Mouse (Mus musculus) heart, embryonic 14.5 days (tissue): ENCODE results near the gene Ylpm1. TPM values are rescaled to one million over a fixed set of nuclear protein-coding genes. Genes with fewer than 3 reads are reported as not detected.

ENCODE experiments used
- ATAC-seq: fragments of 200-750 bp; cut with Nextera tagmentation; 2 replicates; pipeline ENCODE4 v1.8.0; 2017; ENCODE audit warnings: low read depth, moderate TSS enrichment; ENCODE audit not compliant: insufficient number of reproducible peaks, insufficient read depth, low FRiP score
- H3K27ac ChIP-seq, 2 experiments: fragments of 200-500 bp in 1 of 2; fragments of 300-500 bp in 1 of 2; sonication (generic) in 1 of 2; replicated peaks in 1 of 2; 2 replicates each; pipeline ENCODE4 v1.5.1; 2012 to 2014; ENCODE audit warnings: low read depth in 2 of 2, low read length in 2 of 2, control low read depth in 1 of 2, mild to moderate bottlenecking in 1 of 2, mixed read lengths in 1 of 2; ENCODE audit not compliant: control insufficient read depth in 1 of 2, insufficient read depth in 1 of 2
- H3K27me3 ChIP-seq: fragments of 300-500 bp; sonication (generic); 2 replicates; pipeline ENCODE4 v1.6.1; 2014; ENCODE audit warnings: mild to moderate bottlenecking, low read length, control low read depth; ENCODE audit not compliant: control insufficient read depth, insufficient read depth
- H3K36me3 ChIP-seq: fragments of 300-500 bp; sonication (generic); 2 replicates; pipeline ENCODE4 v1.6.1; 2014; ENCODE audit warnings: mild to moderate bottlenecking, control low read depth, low read length, mixed read lengths; ENCODE audit not compliant: control insufficient read depth, insufficient read depth
- H3K4me1 ChIP-seq, 2 experiments: fragments of 200-500 bp in 1 of 2; fragments of 300-500 bp in 1 of 2; sonication (generic) in 1 of 2; 2 replicates each; pipeline ENCODE4 v1.6.1; 2012 to 2014; ENCODE audit warnings: low read length in 2 of 2, control low read depth in 1 of 2, mixed read lengths in 1 of 2; ENCODE audit not compliant: control insufficient read depth in 2 of 2, insufficient read depth in 2 of 2
- H3K4me2 ChIP-seq: fragments of 300-500 bp; sonication (generic); 2 replicates; pipeline ENCODE4 v1.6.1; 2014; ENCODE audit warnings: mild to moderate bottlenecking, low read length
- H3K4me3 ChIP-seq, 2 experiments: fragments of 200-500 bp in 1 of 2; fragments of 300-500 bp in 1 of 2; sonication (generic) in 1 of 2; 2 replicates each; pipeline ENCODE4 v1.5.1; 2012 to 2014; ENCODE audit warnings: low read length in 2 of 2, mild to moderate bottlenecking in 2 of 2, control low read depth in 1 of 2, low read depth in 1 of 2, moderate library complexity in 1 of 2; ENCODE audit not compliant: control insufficient read depth in 1 of 2, insufficient read depth in 1 of 2
- H3K9ac ChIP-seq: fragments of 300-500 bp; sonication (generic); 2 replicates; pipeline ENCODE4 v1.6.1; 2014; ENCODE audit warnings: mild to moderate bottlenecking, low read length
- H3K9me3 ChIP-seq: fragments of 300-500 bp; sonication (generic); 2 replicates; pipeline ENCODE4 v1.6.1; 2016; ENCODE audit warnings: low read length, control low read depth; ENCODE audit not compliant: control insufficient read depth
- WGBS: fragments of 180-500 bp; shearing (Covaris S2); extraction: QIAGEN DNeasy Blood & Tissue Kit; methylation state at CpG from one replicate; pipeline ENCODE4 v1.1.7; 2014; 5-methylcytosine and 5-hydroxymethylcytosine counted together
- polyA plus RNA-seq: library from polyadenylated mRNA; unstranded; fragments of >200 nt; fragmentation: Nextera tagmentation; extraction: Ambion mirVana; gene quantifications from 2 replicates; pipeline ENCODE4 v1.2.1, GENCODE M21; 2014

Gene Ylpm1
- polyA plus RNA-seq, 1 experiment from 2014 or later = 27.1 TPM

DNA sequence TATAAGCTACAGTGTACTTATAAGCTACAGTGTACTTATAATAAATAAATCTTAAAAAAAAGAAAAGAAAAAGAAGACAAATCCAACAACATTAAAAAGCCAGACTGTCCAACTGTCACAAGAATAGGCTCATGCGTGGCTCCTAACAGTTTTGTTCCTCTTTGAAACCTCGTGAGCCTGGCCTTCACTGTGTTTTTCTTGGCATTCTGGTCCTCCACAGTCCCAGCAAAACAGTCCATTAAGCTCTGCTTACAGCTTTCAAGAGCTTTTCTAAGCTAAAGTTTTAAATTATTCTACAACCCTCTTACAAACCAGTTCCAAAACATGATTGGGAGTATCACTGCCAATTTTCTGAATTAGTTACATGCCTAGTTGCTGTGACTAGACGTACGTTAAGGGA is 6.7 kb upstream of the Ylpm1 start:
- WGBS = 57% methylated on average over 4 of the region's 4 CpGs
- H3K36me3 ChIP-seq = peaks cover 2% of the 10 kb centered on the region
- H3K9ac ChIP-seq = no peak overlapping the region

DNA sequence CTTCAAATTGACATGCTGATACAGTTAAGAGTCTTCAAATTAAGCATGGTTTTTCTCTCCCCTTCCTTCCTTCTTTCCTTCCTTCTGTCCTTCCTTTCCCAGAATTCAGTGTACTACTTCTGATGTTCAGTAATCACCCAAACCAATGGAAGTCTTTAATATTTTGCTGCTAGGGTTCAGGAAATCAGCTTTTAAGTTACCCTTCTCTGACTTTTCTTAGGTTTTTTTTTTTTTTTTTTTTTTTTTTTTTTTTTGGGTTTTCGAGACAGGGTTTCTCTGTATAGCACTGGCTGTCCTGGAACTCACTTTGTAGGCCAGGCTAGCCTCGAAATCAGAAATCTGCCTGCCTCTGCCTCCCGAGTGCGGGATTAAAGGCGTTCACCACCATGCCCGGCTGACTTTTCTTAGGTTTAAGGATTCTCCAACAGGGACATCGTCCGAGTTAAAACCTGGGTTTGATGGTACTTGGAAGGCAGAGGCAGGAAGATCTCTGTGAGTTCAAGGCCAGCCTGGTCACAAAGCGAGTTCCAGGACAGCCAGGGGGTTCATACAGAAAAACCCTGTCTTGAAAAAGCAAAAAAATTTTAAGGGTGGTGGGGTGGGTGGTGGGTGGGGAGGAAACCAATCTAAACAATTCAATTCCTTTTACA is 884 bp upstream of the Ylpm1 start:
- Histone ChIP-seq H3K9ac (peak overlapping the region; percentile 50), H3K4me2 (peak overlapping the region; percentile 97), H3K27ac (no peak overlapping the region), H3K27me3 (no peaks in the 10 kb centered on the region), H3K4me3 (peak overlapping the region in 1 of 2 experiments; percentile 93; a peak in 1 of 4 replicates), H3K4me1 (peaks cover 0 to 23% of the 10 kb centered on the region in 2 experiments; a peak in 3 of 4 replicates), H3K9me3 (0 out of 2 replicates have a peak, but pooled peaks cover 6% of the 10 kb centered on the region), H3K36me3 (0 out of 2 replicates have a peak, but pooled peaks cover 7% of the 10 kb centered on the region)
- no peak for ATAC-seq
- WGBS = 89% methylated on average over 8 of the region's 9 CpGs

More for the DNA sequence above, 6.7 kb upstream of the Ylpm1 start:
- Histone ChIP-seq H3K27ac (no peak overlapping the region), H3K27me3 (no peaks in the 10 kb centered on the region), H3K4me1 (no peaks in the 10 kb centered on the region), H3K9me3 (0 out of 2 replicates have a peak, but pooled peaks cover 6% of the 10 kb centered on the region), H3K4me3 (no peak overlapping the region), H3K4me2 (no peak overlapping the region)
- no peak for ATAC-seq

DNA sequence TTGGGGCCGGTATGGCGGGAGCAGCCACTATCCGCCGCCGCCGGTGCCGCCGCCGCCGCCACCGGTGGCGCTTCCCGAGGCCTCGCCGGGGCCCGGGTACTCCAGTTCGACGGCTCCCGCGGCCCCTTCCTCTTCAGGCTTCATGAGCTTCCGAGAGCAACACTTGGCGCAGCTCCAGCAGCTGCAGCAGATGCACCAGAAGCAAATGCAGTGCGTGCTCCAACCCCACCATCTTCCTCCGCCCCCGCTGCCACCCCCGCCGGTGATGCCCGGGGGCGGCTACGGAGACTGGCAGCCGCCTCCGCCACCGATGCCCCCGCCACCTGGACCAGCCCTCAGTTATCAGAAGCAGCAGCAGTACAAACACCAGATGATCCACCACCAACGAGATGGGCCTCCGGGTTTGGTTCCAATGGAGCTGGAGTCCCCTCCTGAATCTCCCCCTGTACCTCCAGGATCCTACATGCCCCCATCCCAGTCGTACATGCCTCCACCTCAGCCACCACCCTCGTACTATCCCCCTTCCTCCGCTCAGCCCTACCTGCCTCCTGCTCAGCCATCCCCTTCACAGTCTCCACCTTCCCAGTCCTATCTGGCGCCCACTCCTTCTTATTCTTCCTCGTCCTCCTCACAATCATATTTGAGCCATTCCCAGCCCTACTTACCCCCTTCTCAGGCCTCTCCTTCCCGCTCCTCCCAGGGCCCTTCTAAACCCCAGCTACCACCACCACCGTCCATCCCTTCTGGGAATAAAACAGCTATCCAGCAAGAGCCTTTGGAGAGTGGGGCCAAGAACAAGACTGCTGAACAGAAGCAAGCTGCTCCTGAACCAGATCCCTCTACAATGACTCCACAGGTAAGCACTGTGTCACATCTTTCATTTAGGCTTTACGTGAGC is 629 bp downstream of the Ylpm1 start:
- no peak; the same call in 1 of the 2 replicates for ATAC-seq
- Histone ChIP-seq H3K4me2 (peak overlapping the region; percentile 97), H3K9ac (peak overlapping the region; percentile 98), H3K36me3 (0 out of 2 replicates have a peak, but pooled peaks cover 7% of the 10 kb centered on the region), H3K27ac (peak overlapping the region; percentile 73 to 85), H3K9me3 (0 out of 2 replicates have a peak, but pooled peaks cover 3% of the 10 kb centered on the region), H3K27me3 (no peaks in the 10 kb centered on the region), H3K4me3 (peak overlapping the region; percentile 76 to 93), H3K4me1 (peaks cover 0 to 23% of the 10 kb centered on the region in 2 experiments; a peak in 3 of 4 replicates)
- WGBS = 1% methylated on average over 42 of the region's 44 CpGs

DNA sequence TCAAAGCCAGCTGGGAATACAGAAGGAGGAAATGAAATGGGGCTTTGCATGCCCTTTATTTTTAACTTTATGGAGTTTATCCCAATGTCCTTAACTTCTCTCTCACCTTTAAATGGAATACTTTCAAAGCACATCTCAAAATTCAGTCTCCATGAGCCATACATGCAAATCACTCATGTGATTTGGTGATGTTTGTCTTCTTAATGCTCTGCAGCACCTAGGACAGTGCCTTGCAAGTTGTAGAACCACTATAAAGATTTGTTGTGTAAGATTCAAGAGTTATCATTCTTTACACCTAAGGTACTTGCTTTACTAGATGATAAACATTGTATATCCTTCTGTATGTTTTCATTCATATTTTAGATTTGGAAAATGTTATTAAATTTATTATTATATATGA is 2.9 kb downstream of the Ylpm1 start:
- Histone ChIP-seq H3K36me3 (0 out of 2 replicates have a peak, but pooled peaks cover 7% of the 10 kb centered on the region), H3K9ac (no peak overlapping the region), H3K4me2 (peak overlapping the region; percentile 97), H3K4me1 (peaks cover 0 to 23% of the 10 kb centered on the region in 2 experiments; a peak in 3 of 4 replicates), H3K27me3 (no peaks in the 10 kb centered on the region), H3K9me3 (no peaks in the 10 kb centered on the region; the same call in 1 of the 2 replicates), H3K4me3 (no peak overlapping the region), H3K27ac (no peak overlapping the region)
- ATAC-seq = no peak

DNA sequence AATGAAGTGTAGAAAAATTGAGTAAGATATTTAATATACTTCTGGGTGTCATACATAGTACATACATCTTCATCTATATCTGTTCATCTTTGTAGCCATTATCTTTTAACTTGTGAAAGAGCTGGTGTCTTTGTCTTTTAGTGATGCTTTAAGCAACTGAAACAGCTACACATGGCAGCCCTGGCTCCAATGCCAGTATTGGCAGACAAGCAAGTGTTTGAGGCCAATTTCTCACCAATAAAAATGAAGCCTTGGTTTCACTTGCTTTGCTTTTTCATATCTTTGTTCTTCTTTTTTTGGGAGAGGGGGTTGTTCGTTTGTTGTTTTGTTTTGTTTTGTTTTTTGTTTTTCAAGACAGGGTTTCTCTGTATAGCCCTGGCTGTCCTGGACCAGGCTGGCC is 10.1 kb downstream of the Ylpm1 start:
- H3K36me3 ChIP-seq = 0 out of 2 replicates have a peak, but pooled peaks cover 6% of the 10 kb centered on the region
- H3K9me3 ChIP-seq = peaks cover 3% of the 10 kb centered on the region; the same call in 1 of the 2 replicates
- H3K9ac ChIP-seq = no peak overlapping the region
- no peak for ATAC-seq
- 85% methylated on average over 1 of the region's 1 CpGs for WGBS
- no peak overlapping the region for H3K27ac ChIP-seq
- no peaks in the 10 kb centered on the region; a peak in 1 of 4 replicates for H3K4me1 ChIP-seq
- no peak overlapping the region for H3K4me2 ChIP-seq
- H3K4me3 ChIP-seq = no peak overlapping the region
- H3K27me3 ChIP-seq = no peaks in the 10 kb centered on the region

DNA sequence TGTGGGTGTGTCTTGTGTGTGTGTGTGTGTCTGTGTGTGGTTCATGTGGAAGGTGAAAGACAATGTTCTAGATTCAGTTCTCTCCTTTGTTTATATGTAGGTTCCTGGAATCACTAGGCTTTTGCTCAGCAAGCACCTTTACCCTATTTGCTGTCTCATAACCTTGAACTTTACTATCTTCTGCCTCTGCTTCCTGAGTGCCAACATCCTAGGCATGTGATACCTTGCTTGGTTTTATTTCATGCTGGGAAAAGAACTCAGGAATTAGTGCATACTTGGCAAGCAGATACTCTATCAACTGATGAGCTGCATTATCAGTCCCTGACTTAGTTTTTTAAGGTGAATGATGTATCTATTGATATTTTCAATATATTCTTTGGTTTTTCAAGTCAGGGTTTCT is 10.9 kb downstream of the Ylpm1 start:
- Histone ChIP-seq H3K4me2 (no peak overlapping the region), H3K36me3 (0 out of 2 replicates have a peak, but pooled peaks cover 6% of the 10 kb centered on the region), H3K27ac (no peak overlapping the region), H3K4me3 (no peak overlapping the region), H3K9me3 (peaks cover 3% of the 10 kb centered on the region; the same call in 1 of the 2 replicates), H3K9ac (no peak overlapping the region), H3K4me1 (no peaks in the 10 kb centered on the region; a peak in 1 of 4 replicates), H3K27me3 (no peaks in the 10 kb centered on the region)
- ATAC-seq = no peak

DNA sequence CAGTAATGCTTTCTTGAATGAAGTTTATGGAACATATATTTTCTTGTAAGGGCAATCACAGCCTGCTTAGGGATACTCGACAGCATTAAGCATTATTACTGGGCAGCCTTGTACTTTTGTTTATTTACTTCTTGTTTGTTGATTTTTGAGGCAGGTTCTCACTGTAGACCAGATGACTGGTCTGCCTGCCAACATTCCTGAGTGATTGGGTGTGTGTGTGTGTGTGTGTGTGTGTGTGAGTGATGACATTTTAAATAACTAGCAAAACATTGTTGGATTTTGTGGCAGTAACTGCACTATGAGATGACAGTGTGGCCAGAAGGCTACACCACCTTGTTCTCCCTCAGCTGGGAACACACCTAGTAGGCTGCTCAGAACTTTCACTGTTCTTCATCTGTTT is 13.7 kb downstream of the Ylpm1 start:
- H3K36me3 ChIP-seq = peaks cover 28% of the 10 kb centered on the region
- WGBS = 85% methylated on average over 1 of the region's 1 CpGs
- 0 out of 2 replicates have a peak, but pooled peaks cover 3% of the 10 kb centered on the region for H3K9me3 ChIP-seq
- no peak for ATAC-seq
- H3K9ac ChIP-seq = no peak overlapping the region
- no peaks in the 10 kb centered on the region for H3K27me3 ChIP-seq
- H3K4me2 ChIP-seq = no peak overlapping the region
- H3K4me1 ChIP-seq = no peaks in the 10 kb centered on the region; a peak in 1 of 4 replicates
- H3K4me3 ChIP-seq = no peak overlapping the region
- H3K27ac ChIP-seq = no peak overlapping the region
